Mouse (Mus musculus) hindbrain, embryonic 12.5 days (tissue): ENCODE data around the gene Txlna. TPM values are rescaled to one million over a fixed set of nuclear protein-coding genes. Genes with fewer than 3 reads are reported as not detected.

Experiments
- ATAC-seq: fragments of 200-750 bp; cut with Nextera tagmentation; 2 replicates; pipeline ENCODE4 v1.8.0; 2017; ENCODE audit warnings: moderate TSS enrichment; ENCODE audit not compliant: low FRiP score
- H3K27ac ChIP-seq: fragments of 300-500 bp; sonication (generic); 2 replicates; pipeline ENCODE4 v1.5.1; 2016; ENCODE audit warnings: mild to moderate bottlenecking
- H3K27me3 ChIP-seq: fragments of 300-500 bp; sonication (generic); 2 replicates; pipeline ENCODE4 v1.6.1; 2016; ENCODE audit warnings: mild to moderate bottlenecking
- H3K36me3 ChIP-seq: fragments of 300-500 bp; sonication (generic); 2 replicates; pipeline ENCODE4 v1.6.1; 2016; ENCODE audit warnings: mild to moderate bottlenecking
- H3K4me1 ChIP-seq: fragments of 300-500 bp; sonication (generic); 2 replicates; pipeline ENCODE4 v1.6.1; 2016
- H3K4me2 ChIP-seq: fragments of 300-500 bp; sonication (generic); replicated peaks from 2 replicates; pipeline ENCODE4 v1.6.1; 2016; ENCODE audit warnings: mild to moderate bottlenecking
- H3K4me3 ChIP-seq: fragments of 300-500 bp; sonication (generic); 2 replicates; pipeline ENCODE4 v1.5.1; 2016; ENCODE audit warnings: mild to moderate bottlenecking
- H3K9ac ChIP-seq: fragments of 300-500 bp; sonication (generic); 2 replicates; pipeline ENCODE4 v1.6.1; 2016; ENCODE audit warnings: mild to moderate bottlenecking, moderate library complexity
- H3K9me3 ChIP-seq: fragments of 300-500 bp; sonication (generic); replicated peaks from 2 replicates; pipeline ENCODE4 v1.6.1; 2016; ENCODE audit warnings: mild to moderate bottlenecking
- WGBS: fragments of 180-500 bp; shearing (Covaris S2); methylation state at CpG from one replicate; pipeline ENCODE4 v1.1.7; 2016; 5-methylcytosine and 5-hydroxymethylcytosine counted together
- polyA plus RNA-seq: library from polyadenylated mRNA; unstranded; fragments of >200 nt; fragmentation: Nextera tagmentation; extraction: Ambion mirVana; gene quantifications from 2 replicates; pipeline ENCODE4 v1.2.1, GENCODE M21; 2016

Gene Txlna
- polyA plus RNA-seq, 1 experiment from 2014 or later = 91.1 TPM

DNA sequence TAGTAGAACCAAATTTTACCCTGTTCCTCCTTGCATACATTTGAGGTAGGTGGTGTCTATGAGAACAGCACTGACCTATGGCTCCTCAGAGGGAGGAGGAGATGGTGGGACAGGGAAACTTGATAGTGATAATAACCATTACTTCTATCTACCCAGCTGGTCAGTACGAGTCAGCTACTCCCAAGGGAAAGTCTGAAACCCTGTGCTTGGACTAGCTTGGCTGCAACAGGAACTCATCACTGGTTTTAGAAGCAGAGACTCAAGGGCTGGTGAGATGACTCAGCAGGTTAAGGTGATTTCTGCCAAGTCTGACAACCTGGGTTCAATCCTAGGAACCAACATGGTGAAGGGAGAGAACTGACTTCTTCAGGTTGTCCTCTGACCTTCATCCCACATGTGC lies 7.8 kb upstream of the Txlna start:
- no peak overlapping the region for H3K4me2 ChIP-seq
- H3K27me3 ChIP-seq = no peaks in the 10 kb centered on the region
- no peak for ATAC-seq
- peaks cover 89% of the 10 kb centered on the region for H3K36me3 ChIP-seq
- WGBS = 73% methylated on average over 1 of the region's 1 CpGs
- no peaks in the 10 kb centered on the region for H3K4me1 ChIP-seq
- H3K4me3 ChIP-seq = no peak overlapping the region
- H3K9ac ChIP-seq = no peak overlapping the region
- no peaks in the 10 kb centered on the region for H3K9me3 ChIP-seq
- H3K27ac ChIP-seq = no peak overlapping the region

DNA sequence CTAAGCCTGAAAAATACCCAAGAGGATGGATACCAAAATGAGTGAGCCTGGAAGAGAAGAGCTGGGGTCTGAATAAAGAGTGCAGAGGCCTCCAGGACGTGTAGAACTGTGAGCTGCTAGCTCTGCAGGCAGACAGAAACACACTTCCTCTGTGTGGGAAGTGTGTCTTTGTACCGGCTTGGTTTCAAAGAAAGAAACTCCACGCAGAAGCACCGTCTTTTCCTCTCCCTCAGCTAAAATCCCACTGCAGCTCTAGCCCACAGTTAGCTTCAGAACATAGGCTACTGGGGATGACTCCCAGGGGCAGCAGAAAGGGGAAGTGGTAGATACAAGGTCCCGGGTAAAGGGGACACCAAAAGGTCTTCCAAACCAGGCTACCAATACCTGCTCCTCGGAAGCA lies 4.3 kb upstream of the Txlna start:
- H3K36me3 ChIP-seq = peaks cover 59% of the 10 kb centered on the region
- no peak overlapping the region for H3K27ac ChIP-seq
- no peaks in the 10 kb centered on the region for H3K9me3 ChIP-seq
- WGBS = 91% methylated on average over 6 of the region's 6 CpGs
- H3K4me3 ChIP-seq = no peak overlapping the region
- H3K4me1 ChIP-seq = peaks cover 4% of the 10 kb centered on the region
- no peak overlapping the region for H3K9ac ChIP-seq
- no peak for ATAC-seq
- no peak overlapping the region for H3K4me2 ChIP-seq
- no peaks in the 10 kb centered on the region for H3K27me3 ChIP-seq

DNA sequence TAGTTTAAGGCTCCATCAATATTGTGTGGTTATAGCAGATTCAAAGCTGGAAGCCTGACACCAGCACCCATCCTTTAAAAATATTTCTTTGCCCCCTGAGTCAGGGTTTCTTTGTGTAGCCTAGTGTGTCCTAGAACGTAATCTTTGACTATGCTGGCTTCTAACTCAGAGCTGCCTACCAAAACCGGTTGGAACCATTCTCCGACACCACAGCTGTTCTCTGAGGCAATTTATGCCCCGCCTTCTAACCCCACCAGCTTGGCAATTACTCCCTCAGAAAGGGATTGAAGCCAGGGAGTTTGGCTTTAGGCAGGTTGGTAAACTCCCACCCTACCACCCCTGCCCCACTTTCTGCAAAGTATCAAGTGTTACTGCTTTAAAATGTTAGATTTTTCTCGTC lies 891 bp upstream of the Txlna start:
- H3K4me2 ChIP-seq = peak overlapping the region; percentile 89
- no peak overlapping the region for H3K9ac ChIP-seq
- H3K4me3 ChIP-seq = no peak overlapping the region
- no peaks in the 10 kb centered on the region for H3K27me3 ChIP-seq
- H3K27ac ChIP-seq = no peak overlapping the region
- ATAC-seq = no peak
- peaks cover 52% of the 10 kb centered on the region for H3K36me3 ChIP-seq
- no peaks in the 10 kb centered on the region for H3K9me3 ChIP-seq
- 64% methylated on average over 5 of the region's 5 CpGs for WGBS
- H3K4me1 ChIP-seq = peaks cover 25% of the 10 kb centered on the region

DNA sequence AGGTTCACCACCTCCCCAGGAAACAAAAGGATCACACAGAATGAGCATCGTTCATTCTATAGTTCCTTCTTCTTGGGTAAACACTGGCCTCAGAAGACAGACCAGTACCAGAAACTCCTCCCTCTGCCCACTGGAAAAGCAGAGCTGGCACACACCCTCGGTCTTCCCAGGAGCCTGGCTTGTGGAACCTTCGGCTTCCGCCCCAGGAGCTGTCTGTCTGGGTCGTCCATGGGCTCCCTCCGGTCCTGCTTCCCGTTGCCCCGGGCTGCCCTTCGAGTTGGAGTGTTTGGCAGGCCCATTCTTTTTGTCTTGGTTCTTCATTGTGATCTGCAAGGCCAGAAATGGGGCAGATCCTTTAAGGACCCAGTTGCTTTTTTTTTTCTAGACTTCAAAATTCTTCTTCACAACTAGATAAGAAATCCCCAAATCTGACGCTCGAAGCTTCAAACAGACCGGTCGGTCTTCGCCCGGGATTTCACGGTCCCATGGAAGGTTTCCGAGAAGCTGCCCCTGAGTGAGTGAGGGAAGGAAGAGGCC lies 696 bp downstream of the Txlna start:
- H3K36me3 ChIP-seq = peaks cover 50% of the 10 kb centered on the region
- H3K4me2 ChIP-seq = peak overlapping the region; percentile 89
- H3K27ac ChIP-seq = peak overlapping the region; percentile 93
- peaks cover 25% of the 10 kb centered on the region for H3K4me1 ChIP-seq
- no peak for ATAC-seq
- H3K4me3 ChIP-seq = peak overlapping the region; percentile 58
- H3K9me3 ChIP-seq = no peaks in the 10 kb centered on the region
- 8% methylated on average over 17 of the region's 17 CpGs for WGBS
- no peaks in the 10 kb centered on the region for H3K27me3 ChIP-seq
- H3K9ac ChIP-seq = peak overlapping the region; percentile 90

DNA sequence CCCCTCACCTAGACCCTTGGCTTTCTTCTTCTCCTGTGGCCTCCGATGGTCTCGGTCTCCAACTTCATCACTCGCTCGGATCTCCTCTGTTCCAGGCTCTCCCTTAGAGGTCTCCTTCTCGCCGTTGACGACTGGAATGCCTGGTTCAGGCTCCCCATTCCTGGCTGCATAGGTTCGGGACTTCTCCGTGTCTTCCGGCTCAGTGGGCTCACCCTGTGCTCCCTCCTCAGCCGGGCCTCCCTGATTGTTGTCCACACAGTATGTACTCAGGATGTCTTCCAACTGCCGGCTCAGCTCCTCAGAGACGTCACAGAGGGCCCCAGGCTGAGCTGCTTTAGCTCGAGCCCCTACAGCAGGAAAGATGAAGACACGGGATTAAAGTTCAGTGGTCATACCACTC lies 1.6 kb downstream of the Txlna start:
- no peaks in the 10 kb centered on the region for H3K9me3 ChIP-seq
- H3K36me3 ChIP-seq = peaks cover 50% of the 10 kb centered on the region
- H3K27ac ChIP-seq = 0 out of 2 replicates have a peak overlapping the region, but pooled peaks have one; percentile 7
- no peak for ATAC-seq
- WGBS = 87% methylated on average over 15 of the region's 15 CpGs
- peak overlapping the region; percentile 89 for H3K4me2 ChIP-seq
- peaks cover 25% of the 10 kb centered on the region for H3K4me1 ChIP-seq
- no peaks in the 10 kb centered on the region for H3K27me3 ChIP-seq
- H3K9ac ChIP-seq = peak overlapping the region; percentile 90
- H3K4me3 ChIP-seq = peak overlapping the region; percentile 58

DNA sequence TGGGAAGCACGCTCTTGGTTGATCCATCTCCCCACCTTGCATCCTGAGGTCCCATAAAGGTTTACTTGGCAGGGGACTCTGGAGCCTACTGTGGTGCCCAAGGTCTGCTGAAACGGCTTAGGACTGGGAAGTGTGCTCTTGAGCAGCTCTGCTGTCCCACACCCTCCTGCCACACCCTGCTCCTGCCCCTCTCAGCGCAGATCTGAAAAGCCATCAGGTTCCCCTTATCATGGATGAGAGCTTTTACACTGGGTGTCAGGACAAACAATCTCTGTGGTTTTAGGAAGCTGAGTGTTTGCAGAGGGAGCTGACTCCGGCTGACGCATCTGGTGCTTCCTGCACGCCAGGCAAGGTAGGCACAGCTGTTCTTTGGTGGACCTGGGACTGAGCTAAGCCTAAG lies 7.0 kb downstream of the Txlna start:
- Histone ChIP-seq H3K27me3 (no peaks in the 10 kb centered on the region), H3K27ac (no peak overlapping the region), H3K9ac (no peak overlapping the region), H3K9me3 (no peaks in the 10 kb centered on the region), H3K4me3 (no peak overlapping the region), H3K4me1 (peaks cover 8% of the 10 kb centered on the region), H3K36me3 (peaks cover 96% of the 10 kb centered on the region), H3K4me2 (no peak overlapping the region)
- ATAC-seq = no peak
- 96% methylated on average over 6 of the region's 6 CpGs for WGBS

DNA sequence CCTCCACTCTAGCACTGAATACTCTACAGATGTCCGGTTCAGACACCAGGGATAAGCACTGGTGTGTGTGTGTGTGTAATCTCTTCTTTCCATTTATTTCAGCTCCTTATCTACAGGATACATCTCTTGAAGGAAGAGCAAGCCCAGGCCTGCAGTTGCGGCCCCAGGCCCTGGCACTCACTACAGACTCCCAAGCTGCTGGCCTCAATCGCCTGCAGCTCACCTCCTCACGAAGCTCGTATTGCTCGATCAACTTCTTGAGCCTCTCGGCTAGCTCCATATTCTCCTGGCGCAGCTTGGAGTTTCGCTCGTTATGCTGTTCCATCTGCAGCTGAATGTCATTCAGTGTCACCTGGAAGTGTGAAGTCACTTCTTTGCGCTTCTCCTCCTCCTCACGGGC lies 9.0 kb downstream of the Txlna start:
- WGBS = 96% methylated on average over 12 of the region's 12 CpGs
- no peak for ATAC-seq
- H3K4me1 ChIP-seq = no peaks in the 10 kb centered on the region
- H3K27me3 ChIP-seq = no peaks in the 10 kb centered on the region
- no peak overlapping the region for H3K27ac ChIP-seq
- H3K4me2 ChIP-seq = no peak overlapping the region
- peaks cover 98% of the 10 kb centered on the region for H3K36me3 ChIP-seq
- H3K4me3 ChIP-seq = no peak overlapping the region
- no peaks in the 10 kb centered on the region for H3K9me3 ChIP-seq
- no peak overlapping the region for H3K9ac ChIP-seq

DNA sequence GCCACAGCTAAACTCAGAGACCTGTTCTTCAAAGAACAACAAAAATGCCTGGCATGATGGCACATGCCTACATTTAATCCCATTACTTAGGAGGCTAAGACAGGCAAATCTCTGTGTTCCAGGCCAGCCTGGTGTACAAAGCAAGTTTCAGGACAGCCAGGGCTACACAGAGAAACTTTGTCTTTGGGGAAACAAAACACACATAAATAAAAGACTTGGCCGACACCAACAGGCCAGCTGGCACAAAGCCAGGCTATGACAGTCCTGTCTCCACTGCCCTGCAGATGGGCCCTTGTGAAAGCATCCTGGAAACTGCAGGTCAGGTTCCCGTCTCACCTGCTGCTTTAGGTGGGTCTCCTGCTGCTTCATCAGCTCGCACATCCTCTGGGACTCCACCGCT lies 9.9 kb downstream of the Txlna start:
- Histone ChIP-seq H3K4me2 (no peak overlapping the region), H3K4me1 (no peaks in the 10 kb centered on the region), H3K9me3 (no peaks in the 10 kb centered on the region), H3K4me3 (no peak overlapping the region), H3K27me3 (no peaks in the 10 kb centered on the region), H3K36me3 (peaks cover 95% of the 10 kb centered on the region), H3K9ac (no peak overlapping the region), H3K27ac (no peak overlapping the region)
- ATAC-seq = no peak
- WGBS = 87% methylated on average over 4 of the region's 4 CpGs

DNA sequence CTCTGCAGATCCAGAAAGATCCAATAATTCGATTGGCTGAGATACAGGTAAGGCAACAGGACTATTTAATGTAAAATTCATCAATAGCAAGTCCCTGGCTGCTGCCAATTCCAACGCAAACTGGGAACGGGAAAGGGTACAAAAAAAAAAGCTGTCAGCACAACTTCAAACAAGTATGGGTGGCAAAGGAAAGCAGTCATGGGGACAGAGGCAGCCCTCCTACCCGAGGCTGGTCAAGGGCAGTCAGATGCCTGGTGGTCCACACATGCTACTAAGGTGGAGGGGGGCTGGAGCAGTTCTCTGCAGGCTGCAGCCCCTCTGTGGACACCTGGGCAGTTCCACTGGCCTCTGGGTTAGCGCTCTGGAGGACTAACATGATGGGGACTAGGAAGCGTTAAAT lies 14.8 kb downstream of the Txlna start:
- Histone ChIP-seq H3K27ac (no peak overlapping the region), H3K4me2 (no peak overlapping the region), H3K36me3 (peaks cover 47% of the 10 kb centered on the region), H3K9me3 (no peaks in the 10 kb centered on the region), H3K27me3 (no peaks in the 10 kb centered on the region), H3K4me1 (peaks cover 31% of the 10 kb centered on the region), H3K4me3 (no peak overlapping the region), H3K9ac (no peak overlapping the region)
- WGBS = 79% methylated on average over 6 of the region's 6 CpGs
- ATAC-seq = no peak

DNA sequence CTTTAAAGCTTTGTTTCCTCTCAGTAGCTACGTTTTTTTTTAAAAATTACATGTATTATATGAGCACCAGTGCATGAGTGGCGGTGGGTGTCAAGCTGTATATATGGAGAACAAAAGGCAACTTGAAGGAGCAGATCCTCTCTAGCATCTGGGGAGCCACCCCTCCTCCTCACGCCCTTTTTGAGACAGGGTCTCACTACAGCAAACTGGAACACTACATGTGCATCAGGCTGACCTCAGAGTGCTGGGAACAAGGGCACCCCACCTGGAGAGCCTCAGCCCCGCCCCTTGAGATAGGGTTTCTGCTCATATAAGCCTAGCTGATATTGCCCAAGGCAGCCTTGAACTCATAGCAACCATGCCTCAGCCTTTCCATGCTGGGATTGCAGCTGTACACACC lies 15.4 kb downstream of the Txlna start:
- Histone ChIP-seq H3K4me2 (peak overlapping the region; percentile 69), H3K27me3 (no peaks in the 10 kb centered on the region), H3K4me3 (no peak overlapping the region), H3K4me1 (peaks cover 31% of the 10 kb centered on the region), H3K9ac (peak overlapping the region; percentile 80), H3K9me3 (no peaks in the 10 kb centered on the region), H3K36me3 (peaks cover 42% of the 10 kb centered on the region), H3K27ac (peak overlapping the region; percentile 94)
- no peak for ATAC-seq
- WGBS = 50% methylated on average over 4 of the region's 4 CpGs

DNA sequence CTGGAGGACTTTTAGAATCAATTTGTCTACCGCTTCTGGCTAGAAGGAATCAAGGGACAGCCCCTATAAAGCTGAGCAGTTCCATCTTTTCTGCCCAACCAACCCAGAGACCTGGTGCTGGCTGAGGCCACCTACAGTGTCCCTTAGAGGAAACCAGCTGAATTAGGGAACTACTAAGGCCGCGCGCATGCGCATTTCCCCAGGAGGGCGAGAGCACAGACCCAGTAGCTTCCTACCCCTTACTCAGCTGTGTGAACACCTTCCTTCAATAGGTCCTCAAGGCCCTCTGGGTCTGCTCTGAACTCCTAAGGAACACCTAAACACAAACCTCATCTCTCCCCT lies 15.9 kb downstream of the Txlna start:
- peaks cover 37% of the 10 kb centered on the region for H3K36me3 ChIP-seq
- peak; percentile 23 for ATAC-seq
- H3K27me3 ChIP-seq = no peaks in the 10 kb centered on the region
- no peaks in the 10 kb centered on the region for H3K9me3 ChIP-seq
- H3K4me3 ChIP-seq = peak overlapping the region; percentile 59
- H3K27ac ChIP-seq = peak overlapping the region; percentile 94
- peak overlapping the region; percentile 80 for H3K9ac ChIP-seq
- peak overlapping the region; percentile 69 for H3K4me2 ChIP-seq
- 2% methylated on average over 6 of the region's 6 CpGs for WGBS
- peaks cover 31% of the 10 kb centered on the region for H3K4me1 ChIP-seq

DNA sequence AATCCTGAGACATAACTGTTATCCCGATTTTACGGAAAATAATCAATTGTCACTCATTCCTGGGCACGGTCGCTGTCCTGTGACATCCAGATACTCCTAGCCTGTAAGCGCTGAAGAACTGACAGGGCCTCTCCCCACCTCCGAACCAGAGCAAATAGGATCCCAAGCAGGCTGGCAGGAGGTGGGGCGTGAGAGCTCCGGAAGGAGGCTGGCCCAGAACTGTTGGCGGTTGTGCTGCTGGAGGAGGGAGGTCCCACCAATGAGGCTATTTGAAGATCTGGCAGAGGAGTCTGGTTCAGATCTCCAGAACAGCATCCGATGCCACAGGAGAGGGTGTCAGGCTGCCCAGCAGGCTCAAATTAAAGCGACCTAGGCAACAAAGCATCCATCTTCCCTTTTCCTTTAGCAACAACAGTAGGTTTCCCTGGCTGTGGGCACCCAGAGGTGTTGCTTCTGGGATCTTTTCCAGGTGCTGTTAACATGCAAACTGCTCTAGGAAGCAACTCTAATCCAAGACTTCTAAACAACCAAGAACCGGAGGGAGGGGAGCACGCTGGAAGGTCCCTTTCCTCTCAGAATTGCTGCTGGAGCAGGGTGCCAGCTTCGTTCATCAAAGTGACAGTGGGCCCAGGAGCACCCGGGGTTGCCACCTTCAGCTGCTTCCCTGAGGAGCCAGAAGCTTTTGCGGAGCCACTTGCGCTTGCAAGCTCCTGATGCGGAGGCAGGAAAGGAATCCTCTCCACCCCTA lies 16.4 kb downstream of the Txlna start:
- peaks cover 31% of the 10 kb centered on the region for H3K4me1 ChIP-seq

DNA sequence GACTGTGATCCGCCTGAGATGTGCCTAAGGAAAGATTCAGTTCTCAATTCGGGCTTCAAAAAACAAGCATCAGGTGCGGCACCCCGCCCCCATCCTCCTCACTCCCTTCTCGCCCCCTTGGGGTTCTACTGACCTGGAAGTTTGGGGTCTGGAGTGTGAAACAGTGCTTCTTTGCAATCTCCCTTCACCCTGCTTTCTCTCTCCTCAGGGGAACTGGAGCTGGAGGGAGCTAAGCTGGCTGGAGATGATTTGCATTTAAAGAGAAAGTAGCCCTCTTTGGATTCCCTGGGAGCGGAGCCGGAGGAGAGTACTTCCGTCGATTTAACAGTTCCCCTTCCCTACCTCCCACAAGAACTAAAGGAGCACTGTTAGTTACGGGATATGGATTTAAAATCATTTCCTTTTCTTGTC lies 17.2 kb downstream of the Txlna start, which contains the start of gene Ccdc28b:
Ccdc28b (minus strand) TSS at position 267 of the 411 bp plus-strand sequence.
- H3K4me3 ChIP-seq = peak within 1 kb of the TSS; percentile 59
- H3K27ac ChIP-seq = peak within 1 kb of the TSS; percentile 94
- H3K27me3 ChIP-seq = no peaks in the 10 kb centered on the region
- H3K9me3 ChIP-seq = no peaks in the 10 kb centered on the region
- H3K36me3 ChIP-seq = peaks cover 24% of the 10 kb centered on the region
- H3K4me1 ChIP-seq = peaks cover 33% of the 10 kb centered on the region
- peak within 1 kb of the TSS; percentile 69 for H3K4me2 ChIP-seq
- 0% methylated on average over 10 of the region's 10 CpGs for WGBS
- H3K9ac ChIP-seq = peak within 1 kb of the TSS; percentile 80
- peak; percentile 47 for ATAC-seq

More for the DNA sequence above, 16.4 kb downstream of the Txlna start:
- Histone ChIP-seq H3K27me3 (no peaks in the 10 kb centered on the region), H3K36me3 (peaks cover 32% of the 10 kb centered on the region), H3K27ac (peak overlapping the region; percentile 94), H3K9me3 (no peaks in the 10 kb centered on the region), H3K9ac (peak overlapping the region; percentile 80), H3K4me3 (peak overlapping the region; percentile 59), H3K4me2 (peak overlapping the region; percentile 69)
- WGBS = under 1% methylated on average over 18 of the region's 18 CpGs
- peak; percentile 89 for ATAC-seq
